Mouse (Mus musculus): ENCODE data around the gene Mfap3. TPM values are rescaled to one million over a fixed set of nuclear protein-coding genes. Genes with fewer than 3 reads are reported as not detected.

The Mfap3 gene
- 62.7 and 66.8 TPM in 2 replicates for polyA plus RNA-seq (2015; fragmentation: Nextera tagmentation; extraction: Ambion mirVana)

DNA sequence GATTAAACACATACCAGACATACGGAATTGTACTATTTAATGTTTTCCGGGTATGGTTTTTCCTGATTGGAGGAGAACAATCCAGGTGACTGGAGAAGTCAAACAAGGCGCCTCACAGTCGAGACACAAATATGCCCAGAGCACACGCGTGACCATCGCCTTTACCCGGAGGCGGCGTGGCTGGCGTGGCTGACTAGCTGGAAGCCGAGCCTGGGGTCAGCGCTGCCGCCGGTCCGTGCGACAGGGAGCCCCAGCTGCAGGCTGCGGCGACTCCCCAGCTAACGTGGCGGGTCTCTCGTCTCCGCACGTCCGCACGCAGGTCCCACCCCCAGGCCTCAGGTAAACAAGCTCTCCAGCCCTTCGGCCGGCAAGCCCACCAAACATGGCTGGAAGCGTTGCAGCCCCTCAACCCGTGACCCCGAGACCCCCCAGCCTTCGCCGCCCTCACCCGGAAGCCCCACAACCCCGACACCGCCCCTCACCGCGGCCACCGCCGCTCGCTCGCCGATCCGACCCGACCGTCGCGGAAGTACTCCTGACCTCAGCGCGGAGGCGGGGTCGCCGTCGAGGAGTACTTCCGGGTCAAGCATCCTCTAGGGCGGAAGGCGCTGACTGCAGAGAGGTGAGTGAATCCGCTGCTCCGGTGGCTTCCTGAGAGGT, at the start of gene Mfap3, which contains the start of gene Fam114a2:
Gene Mfap3 (plus strand): TSS at position 574 of the 660 bp plus-strand sequence.
Gene Fam114a2 (minus strand): TSS at position 527 of the 660 bp plus-strand sequence.
- Histone ChIP-seq H3K27ac (peak within 1 kb of the TSS; percentile 89), H3K4me1 (replicated peaks) (peaks cover 40% of the 10 kb centered on the region), H3K27me3 (no peaks in the 10 kb centered on the region), H3K36me3 (peaks cover 17% of the 10 kb centered on the region), H3K9me3 (no peaks in the 10 kb centered on the region), H3K4me3 (peak within 1 kb of the TSS; percentile 95), H3K9ac (peak within 1 kb of the TSS; percentile 92), H3K4me2 (peak within 1 kb of the TSS; percentile 67)
- WGBS = under 1% methylated on average over 58 of the region's 59 CpGs
- peak; percentile 96 for ATAC-seq (ENCODE audit: low FRiP score)

- H3K4me1 ChIP-seq (replicated peaks) = peaks cover 4% of the 10 kb centered on the region; the same call in 1 of the 2 replicates
- H3K27ac ChIP-seq = no peak overlapping the region
- 78% methylated on average over 4 of the region's 4 CpGs for WGBS
- H3K9me3 ChIP-seq = peaks cover 3% of the 10 kb centered on the region; the same call in 1 of the 2 replicates
- no peak overlapping the region for H3K9ac ChIP-seq
- ATAC-seq (ENCODE audit: low FRiP score) = no peak
- H3K36me3 ChIP-seq = no peaks in the 10 kb centered on the region
- H3K27me3 ChIP-seq = peaks cover 3% of the 10 kb centered on the region; the same call in 1 of the 2 replicates
- no peak overlapping the region for H3K4me3 ChIP-seq
- H3K4me2 ChIP-seq = no peak overlapping the region
Measured at GRCm38 (mm10) chr11:57468706-57469105, 49.8 kb upstream of the Mfap3 start.

DNA sequence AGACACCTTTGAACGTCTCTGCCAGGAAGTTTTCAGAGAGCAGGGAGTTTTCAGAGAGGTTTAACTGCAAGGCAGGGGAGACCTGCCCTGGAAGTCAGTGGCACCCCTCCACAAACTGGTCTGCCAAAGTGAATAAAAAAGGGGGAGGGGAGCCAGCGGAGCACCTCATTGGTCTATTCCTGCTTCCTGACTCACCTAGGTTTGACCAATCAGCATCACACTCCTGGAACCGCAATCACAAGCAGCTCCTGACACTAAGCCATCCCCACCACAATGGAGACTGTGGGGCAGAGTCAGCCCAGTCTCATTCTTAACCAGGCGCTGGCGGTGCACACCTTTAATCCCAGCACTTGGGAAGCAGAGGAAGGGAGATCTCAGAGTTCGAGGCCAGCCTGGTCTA, 48.4 kb upstream of the Mfap3 start:
- Histone ChIP-seq H3K4me2 (no peak overlapping the region), H3K9me3 (peaks cover 3% of the 10 kb centered on the region; the same call in 1 of the 2 replicates), H3K27me3 (peaks cover 6% of the 10 kb centered on the region; the same call in 1 of the 2 replicates), H3K9ac (no peak overlapping the region), H3K36me3 (no peaks in the 10 kb centered on the region), H3K4me1 (replicated peaks) (peaks cover 11% of the 10 kb centered on the region), H3K27ac (no peak overlapping the region), H3K4me3 (no peak overlapping the region)
- ATAC-seq (ENCODE audit: low FRiP score) = no peak
- 57% methylated on average over 6 of the region's 6 CpGs for WGBS

DNA sequence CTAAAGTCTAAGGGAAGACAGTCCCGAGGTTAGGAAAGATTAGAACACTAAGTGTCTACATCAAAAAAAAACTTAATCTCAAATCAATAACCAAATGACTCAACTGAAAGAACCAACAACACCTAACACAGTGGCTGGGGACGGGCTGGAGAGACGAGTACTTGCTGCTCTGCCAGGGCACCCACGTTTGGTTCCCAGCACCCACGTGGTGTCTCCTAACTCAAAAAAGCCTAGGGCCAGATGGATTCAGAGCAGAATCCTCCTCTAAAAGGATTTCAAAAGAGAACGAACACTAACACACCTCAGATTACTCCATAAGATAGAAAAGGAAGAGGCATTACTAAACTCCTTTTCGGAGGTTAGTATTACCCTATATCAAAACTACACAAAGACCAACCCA, 47.5 kb upstream of the Mfap3 start:
- ATAC-seq (ENCODE audit: low FRiP score) = no peak
- Histone ChIP-seq H3K4me2 (no peak overlapping the region), H3K9me3 (peaks cover 3% of the 10 kb centered on the region; the same call in 1 of the 2 replicates), H3K27me3 (peaks cover 6% of the 10 kb centered on the region; the same call in 1 of the 2 replicates), H3K4me1 (replicated peaks) (peaks cover 11% of the 10 kb centered on the region), H3K27ac (no peak overlapping the region), H3K4me3 (no peak overlapping the region), H3K9ac (no peak overlapping the region), H3K36me3 (no peaks in the 10 kb centered on the region)
- WGBS = 94% methylated on average over 6 of the region's 7 CpGs

DNA sequence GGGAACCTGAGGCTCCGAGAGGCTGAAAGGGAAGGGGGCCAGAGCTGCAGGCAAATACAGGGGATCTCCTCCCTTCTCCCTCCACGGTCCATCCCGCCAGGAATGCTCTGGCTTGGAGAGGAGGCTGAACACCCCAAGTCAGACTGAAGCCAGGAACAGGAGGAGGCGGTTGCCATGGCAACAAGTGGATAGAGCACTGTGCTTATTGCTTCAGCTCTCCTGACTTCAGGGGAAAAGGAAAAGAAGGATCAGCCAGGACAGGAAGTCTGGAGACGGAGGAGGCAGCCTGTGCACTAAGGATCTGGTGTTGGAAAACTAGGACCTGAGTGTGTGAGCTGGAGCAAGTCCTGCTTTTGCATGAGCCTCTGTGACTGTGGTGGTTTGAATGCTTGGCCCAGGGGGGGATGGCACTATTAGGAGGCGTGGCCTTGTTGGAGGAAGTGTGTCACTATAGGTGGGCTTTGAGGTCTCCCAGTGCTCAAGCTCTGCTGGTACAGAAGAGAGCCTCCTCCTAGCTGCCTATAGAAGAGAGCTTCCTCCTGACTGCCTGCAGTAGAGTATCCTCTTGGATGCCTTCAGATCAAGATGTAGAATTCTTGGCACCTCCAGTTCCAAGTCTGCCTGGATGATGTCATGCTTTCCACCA, 44.0 kb upstream of the Mfap3 start:
- no peak overlapping the region for H3K4me2 ChIP-seq
- H3K9me3 ChIP-seq = no peaks in the 10 kb centered on the region
- ATAC-seq (ENCODE audit: low FRiP score) = no peak
- WGBS = 50% methylated on average over 6 of the region's 6 CpGs
- H3K4me3 ChIP-seq = no peak overlapping the region
- H3K27ac ChIP-seq = no peak overlapping the region
- H3K27me3 ChIP-seq = peaks cover 6% of the 10 kb centered on the region; the same call in 1 of the 2 replicates
- H3K4me1 ChIP-seq (replicated peaks) = peaks cover 7% of the 10 kb centered on the region
- no peak overlapping the region for H3K9ac ChIP-seq
- H3K36me3 ChIP-seq = peaks cover 15% of the 10 kb centered on the region; the same call in 1 of the 2 replicates

DNA sequence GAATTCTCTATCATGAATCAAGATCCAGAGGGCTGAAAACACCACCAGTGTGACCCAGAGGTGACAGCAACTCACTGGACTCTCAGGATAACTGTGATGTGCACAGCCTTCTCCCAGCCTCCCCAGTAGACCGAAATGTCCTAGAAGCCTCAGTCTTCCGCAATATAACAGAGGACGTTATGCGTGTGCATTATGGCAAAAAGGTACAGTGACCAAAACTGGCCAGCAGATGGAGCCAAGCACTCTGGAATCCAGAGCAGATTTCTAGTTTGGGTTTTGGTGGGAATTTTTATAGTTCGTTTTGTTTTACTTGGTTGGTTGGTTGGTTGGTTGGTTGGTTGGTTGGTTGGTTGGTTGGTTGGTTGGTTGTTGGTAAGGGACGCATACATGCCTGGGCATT, 43.3 kb upstream of the Mfap3 start:
- H3K9ac ChIP-seq = no peak overlapping the region
- H3K36me3 ChIP-seq = peaks cover 20% of the 10 kb centered on the region
- no peaks in the 10 kb centered on the region for H3K9me3 ChIP-seq
- no peak overlapping the region for H3K4me2 ChIP-seq
- 54% methylated on average over 6 of the region's 6 CpGs for WGBS
- no peak overlapping the region for H3K27ac ChIP-seq
- peaks cover 7% of the 10 kb centered on the region for H3K4me1 ChIP-seq (replicated peaks)
- no peak for ATAC-seq (ENCODE audit: low FRiP score)
- H3K27me3 ChIP-seq = peaks cover 6% of the 10 kb centered on the region; the same call in 1 of the 2 replicates
- H3K4me3 ChIP-seq = no peak overlapping the region

DNA sequence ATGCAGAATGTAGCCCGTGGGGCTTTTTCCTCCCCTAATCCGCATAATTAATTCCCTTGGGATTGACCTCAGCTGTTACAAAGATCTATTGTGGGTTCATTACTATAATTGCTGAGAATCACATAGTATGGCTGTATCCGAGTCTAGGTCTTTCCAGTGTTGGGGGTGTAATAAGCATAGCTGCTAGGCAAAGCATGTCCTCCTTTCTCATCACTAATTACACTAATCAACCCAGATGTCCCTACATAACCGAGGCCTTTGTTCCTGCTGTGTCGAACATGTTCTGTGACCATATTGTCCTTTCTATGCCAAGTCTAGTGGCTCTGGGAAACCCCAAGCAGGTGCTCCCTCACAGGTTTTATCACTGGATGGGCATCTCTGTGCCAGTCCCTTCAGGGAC, 40.4 kb upstream of the Mfap3 start:
- Histone ChIP-seq H3K27me3 (peaks cover 6% of the 10 kb centered on the region; the same call in 1 of the 2 replicates), H3K9ac (no peak overlapping the region), H3K27ac (peak overlapping the region; percentile 37; the same call in 1 of the 2 replicates), H3K4me1 (replicated peaks) (peaks cover 7% of the 10 kb centered on the region), H3K36me3 (peaks cover 49% of the 10 kb centered on the region), H3K9me3 (no peaks in the 10 kb centered on the region), H3K4me2 (no peak overlapping the region), H3K4me3 (no peak overlapping the region)
- 38% methylated on average over 5 of the region's 5 CpGs for WGBS
- peak; percentile 65 for ATAC-seq (ENCODE audit: low FRiP score)

DNA sequence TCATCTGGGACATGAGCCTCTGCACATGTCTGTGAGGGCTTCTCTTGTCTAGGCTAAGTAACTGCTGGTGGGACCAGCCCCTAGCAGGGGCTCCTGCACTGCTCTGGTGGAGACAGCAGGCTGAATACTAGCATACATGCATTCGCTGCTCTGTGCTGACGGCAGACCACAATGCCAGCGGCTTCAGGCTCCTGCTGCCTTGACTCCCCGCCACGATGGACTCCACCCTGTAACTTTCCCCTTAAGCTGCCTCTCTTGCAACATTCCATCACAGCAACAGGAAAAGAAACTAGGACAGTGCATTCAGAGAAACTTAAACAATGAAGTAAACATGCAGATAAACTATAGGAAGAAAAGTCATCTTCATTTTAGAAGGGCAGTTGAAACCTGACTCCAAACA, 30.0 kb upstream of the Mfap3 start:
- Histone ChIP-seq H3K4me1 (replicated peaks) (no peaks in the 10 kb centered on the region), H3K4me3 (no peak overlapping the region), H3K9ac (no peak overlapping the region), H3K27ac (no peak overlapping the region), H3K4me2 (no peak overlapping the region), H3K36me3 (peaks cover 77% of the 10 kb centered on the region), H3K27me3 (no peaks in the 10 kb centered on the region), H3K9me3 (no peaks in the 10 kb centered on the region)
- ATAC-seq (ENCODE audit: low FRiP score) = no peak
- WGBS = 69% methylated on average over 5 of the region's 5 CpGs

DNA sequence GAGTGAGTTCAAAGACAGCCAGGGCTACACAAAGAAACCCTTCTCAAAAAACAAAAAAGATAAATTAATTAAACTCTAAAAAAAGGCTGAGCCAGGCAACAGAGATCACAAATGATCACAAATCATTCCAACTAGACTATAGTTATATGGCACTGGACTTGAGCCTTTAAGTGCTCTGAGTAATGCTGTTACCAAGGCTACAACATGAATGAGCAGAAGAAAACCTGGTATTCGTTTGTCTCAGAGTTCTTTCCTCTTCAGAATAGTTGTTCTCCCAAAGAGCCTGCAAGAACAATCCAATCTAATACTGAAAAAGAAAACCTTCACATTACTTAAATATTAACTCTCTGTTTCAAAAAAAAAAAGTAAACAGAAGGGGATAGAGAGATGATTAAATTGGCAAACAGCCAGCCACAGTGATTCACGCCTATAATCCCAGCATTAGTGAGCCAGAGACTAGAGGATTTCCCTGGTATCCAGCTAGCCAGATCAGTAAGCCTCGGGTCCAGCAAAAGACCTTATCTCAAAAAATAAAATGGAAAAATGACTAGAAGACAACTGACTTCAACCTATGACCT, 21.9 kb upstream of the Mfap3 start:
- H3K27ac ChIP-seq = no peak overlapping the region
- H3K4me3 ChIP-seq = no peak overlapping the region
- H3K4me2 ChIP-seq = no peak overlapping the region
- ATAC-seq (ENCODE audit: low FRiP score) = no peak
- H3K36me3 ChIP-seq = peaks cover 89% of the 10 kb centered on the region
- H3K4me1 ChIP-seq (replicated peaks) = no peaks in the 10 kb centered on the region
- H3K27me3 ChIP-seq = no peaks in the 10 kb centered on the region
- WGBS = 47% methylated on average over 3 of the region's 3 CpGs
- no peaks in the 10 kb centered on the region for H3K9me3 ChIP-seq
- no peak overlapping the region for H3K9ac ChIP-seq

- Histone ChIP-seq H3K27me3 (no peaks in the 10 kb centered on the region), H3K4me2 (no peak overlapping the region), H3K4me3 (no peak overlapping the region), H3K9ac (no peak overlapping the region), H3K4me1 (replicated peaks) (no peaks in the 10 kb centered on the region), H3K36me3 (peaks cover 78% of the 10 kb centered on the region), H3K9me3 (no peaks in the 10 kb centered on the region), H3K27ac (no peak overlapping the region)
- no peak for ATAC-seq (ENCODE audit: low FRiP score)
- 41% methylated on average over 3 of the region's 3 CpGs for WGBS
Measured at GRCm38 (mm10) chr11:57497701-57498100, 20.8 kb upstream of the Mfap3 start.

GRCm38 (mm10) chr11:57498215-57498614, 20.2 kb upstream of the Mfap3 start:
- WGBS = 98% methylated on average over 5 of the region's 5 CpGs
- H3K27me3 ChIP-seq = no peaks in the 10 kb centered on the region

GRCm38 (mm10) chr11:57503155-57503554, 15.3 kb upstream of the Mfap3 start:
- no peak overlapping the region for H3K4me2 ChIP-seq
- H3K9ac ChIP-seq = no peak overlapping the region
- 89% methylated on average over 5 of the region's 5 CpGs for WGBS
- no peak for ATAC-seq (ENCODE audit: low FRiP score)
- no peak overlapping the region for H3K27ac ChIP-seq
- peaks cover 78% of the 10 kb centered on the region for H3K36me3 ChIP-seq
- no peak overlapping the region for H3K4me3 ChIP-seq
- no peaks in the 10 kb centered on the region for H3K27me3 ChIP-seq
- no peaks in the 10 kb centered on the region for H3K9me3 ChIP-seq
- H3K4me1 ChIP-seq (replicated peaks) = 0 out of 2 replicates have a peak, but pooled peaks cover 4% of the 10 kb centered on the region

More at GRCm38 (mm10) chr11:57498215-57498614, 20.2 kb upstream of the Mfap3 start:
- ATAC-seq (ENCODE audit: low FRiP score) = no peak
- H3K9me3 ChIP-seq = no peaks in the 10 kb centered on the region
- no peak overlapping the region for H3K4me3 ChIP-seq
- H3K4me1 ChIP-seq (replicated peaks) = no peaks in the 10 kb centered on the region
- peaks cover 77% of the 10 kb centered on the region for H3K36me3 ChIP-seq
- H3K27ac ChIP-seq = no peak overlapping the region
- H3K4me2 ChIP-seq = no peak overlapping the region
- no peak overlapping the region for H3K9ac ChIP-seq

All from hindbrain, embryonic 13.5 days (tissue).